Mouse (Mus musculus) bone marrow macrophage, adult 2 months (primary cell): Measurements from ENCODE around the gene Adipor2. TPM values are rescaled to one million over a fixed set of nuclear protein-coding genes. Genes with fewer than 3 reads are reported as not detected.

Experiments used
- H3K27ac ChIP-seq: 2 replicates; pipeline ENCODE4 v1.5.1; 2012; ENCODE audit warnings: low read depth, low read length; ENCODE audit not compliant: insufficient read depth
- H3K4me1 ChIP-seq: 2 replicates; pipeline ENCODE4 v1.6.1; 2012; ENCODE audit warnings: low read length; ENCODE audit not compliant: control insufficient read depth, insufficient read depth
- H3K4me3 ChIP-seq: 2 replicates; pipeline ENCODE4 v1.5.1; 2012; ENCODE audit warnings: mild to moderate bottlenecking, low read length, moderate library complexity; ENCODE audit not compliant: insufficient read depth
- CTCF ChIP-seq: IDR thresholded peaks from 2 replicates; pipeline ENCODE4 v1.5.1; 2012; ENCODE audit warnings: low read depth, mild to moderate bottlenecking, low read length, moderate library complexity
- POLR2A ChIP-seq: IDR thresholded peaks from 2 replicates; pipeline ENCODE4 v1.6.1; 2012; ENCODE audit warnings: mild to moderate bottlenecking, low read depth, low read length, borderline replicate concordance
- polyA plus RNA-seq: library from polyadenylated mRNA; stranded (reverse); fragments of >200 nt; gene quantifications from 2 replicates; pipeline ENCODE4 v1.2.4, GENCODE M21; 2012; ENCODE audit not compliant: missing spikeins, insufficient read depth, insufficient read length

Adipor2 gene
- polyA plus RNA-seq, 1 experiment, result 71.2 TPM

DNA sequence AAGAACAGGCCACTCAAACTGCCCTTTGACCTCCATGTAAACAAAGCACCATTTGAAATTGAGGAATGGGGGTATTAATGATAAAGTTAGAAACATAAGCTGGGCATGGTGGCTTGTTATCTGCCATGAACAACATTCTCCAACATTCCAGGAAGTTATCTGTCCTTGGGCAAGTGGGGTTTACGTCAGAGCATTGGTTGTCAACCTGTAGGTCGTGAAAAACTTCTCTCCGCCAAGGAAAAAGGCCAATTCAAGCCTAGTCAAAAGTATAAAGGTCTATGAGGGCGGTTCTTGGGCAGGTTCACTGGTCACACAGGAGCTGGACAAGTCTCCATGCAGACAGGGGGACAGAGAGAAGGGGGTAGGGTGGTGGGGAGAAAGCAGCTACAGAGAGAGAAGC, 3.5 kb upstream of the Adipor2 start:
- no peak for TF ChIP-seq POLR2A
- TF ChIP-seq CTCF, result no peak
- Histone ChIP-seq H3K4me1 (no peaks in the 10 kb centered on the region), H3K4me3 (no peak overlapping the region), H3K27ac (no peak overlapping the region)

DNA sequence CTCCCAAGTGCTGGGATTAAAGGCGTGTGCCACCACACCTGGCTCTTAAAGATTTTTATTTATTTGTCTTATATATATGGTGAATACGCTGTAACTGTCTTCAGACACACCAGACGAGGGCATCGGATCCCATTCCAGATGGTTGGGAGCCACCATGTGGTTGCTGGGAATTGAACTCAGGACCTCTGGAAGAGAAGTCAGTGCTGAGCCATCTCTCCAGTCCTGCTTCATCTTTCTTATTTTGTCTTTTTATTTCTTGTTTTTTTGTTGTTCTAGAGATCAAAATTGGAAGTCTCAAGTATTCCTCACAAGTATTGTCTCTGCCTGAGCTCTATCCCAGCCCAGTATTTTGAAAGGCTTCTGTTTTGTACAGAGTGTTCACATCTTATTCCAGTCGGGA, 2.9 kb upstream of the Adipor2 start:
- no peak overlapping the region for H3K27ac ChIP-seq
- no peak for TF ChIP-seq CTCF
- TF ChIP-seq POLR2A, result no peak
- no peak overlapping the region for H3K4me3 ChIP-seq
- H3K4me1 ChIP-seq, result no peaks in the 10 kb centered on the region

DNA sequence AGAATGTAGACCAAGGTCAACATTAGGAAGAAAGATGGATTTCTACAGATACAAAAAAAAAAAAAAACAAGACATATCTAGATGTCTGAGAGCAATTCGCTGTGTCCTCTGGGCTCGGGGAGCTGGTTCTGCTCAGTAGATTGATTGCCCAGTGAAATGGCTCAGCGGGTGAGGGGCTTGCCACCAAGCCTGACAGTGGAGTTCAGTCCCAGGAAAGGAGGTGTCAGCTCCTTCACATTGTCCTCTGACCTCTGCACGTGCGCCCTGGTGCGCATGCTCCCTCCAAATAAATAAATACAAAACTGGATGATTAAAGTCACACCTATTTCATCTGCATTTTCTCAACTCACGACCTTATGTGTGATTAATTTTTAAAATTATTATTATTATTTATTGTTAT, 1.9 kb upstream of the Adipor2 start:
- Histone ChIP-seq H3K4me3 (no peak overlapping the region), H3K27ac (no peak overlapping the region), H3K4me1 (no peaks in the 10 kb centered on the region)
- TF ChIP-seq POLR2A (no peak), CTCF (no peak)

DNA sequence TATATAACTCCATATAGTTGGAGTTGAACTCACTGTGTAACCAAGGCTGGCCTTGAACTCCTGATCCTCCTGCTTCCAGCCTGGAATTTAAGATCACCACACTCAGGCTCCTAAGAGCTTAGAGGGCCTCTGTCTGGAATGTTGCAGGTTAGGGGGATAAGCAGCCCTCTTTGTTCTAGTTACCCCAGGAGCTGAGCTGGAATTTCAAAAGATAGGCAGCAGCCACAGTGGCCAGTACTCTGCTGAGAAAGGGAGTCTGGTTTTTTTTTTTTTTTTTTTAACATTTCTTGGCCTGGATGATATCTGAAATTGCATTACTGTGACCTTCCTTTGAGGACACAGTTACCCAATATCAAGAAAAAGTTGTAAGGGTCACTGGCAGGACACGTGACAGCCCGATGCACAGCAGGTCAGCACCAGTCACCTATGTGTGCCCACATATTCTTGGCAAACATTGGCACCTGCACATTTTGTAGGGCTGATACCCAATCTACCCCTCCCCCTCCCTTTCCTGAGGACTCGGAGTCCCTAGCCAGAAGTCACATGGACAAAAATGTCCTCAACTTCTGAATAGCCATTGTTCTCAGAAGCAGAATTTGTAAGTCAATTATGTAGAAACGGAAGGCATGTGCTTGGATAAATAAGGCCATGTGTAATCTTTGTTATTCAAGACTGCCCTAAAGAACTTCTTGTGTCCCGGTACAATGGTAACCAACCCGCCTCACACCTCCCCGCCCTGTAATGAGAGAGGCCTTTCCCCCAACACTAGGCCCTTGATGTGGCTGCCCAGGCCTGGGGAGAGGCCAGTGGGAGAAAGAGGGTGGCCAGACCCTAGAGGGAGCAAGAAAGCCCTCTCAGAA, 1.1 kb upstream of the Adipor2 start:
- no peaks in the 10 kb centered on the region for H3K4me1 ChIP-seq
- TF ChIP-seq POLR2A (no peak), CTCF (no peak)
- no peak overlapping the region for H3K27ac ChIP-seq
- no peak overlapping the region for H3K4me3 ChIP-seq

DNA sequence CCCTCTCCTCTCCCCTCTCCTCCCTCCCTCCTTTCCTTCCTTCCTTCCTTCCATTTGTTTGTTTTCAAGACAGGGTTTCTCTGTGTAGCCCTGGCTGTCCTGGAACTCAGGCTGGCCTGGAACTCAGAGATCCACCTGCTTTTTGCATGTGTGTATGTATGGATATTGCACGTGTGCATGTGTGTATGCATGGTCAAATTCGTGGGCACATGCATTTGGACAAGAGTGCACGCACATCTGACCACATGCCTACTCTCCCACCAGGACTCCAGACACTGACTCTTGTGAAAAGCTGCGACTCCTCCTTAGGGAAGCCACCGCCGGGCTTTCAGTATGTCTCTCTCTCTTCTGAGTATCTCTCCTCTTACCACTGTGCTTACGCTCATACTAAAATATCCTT, 317 bp upstream of the Adipor2 start:
- TF ChIP-seq CTCF (no peak), POLR2A (no peak)
- Histone ChIP-seq H3K4me1 (no peaks in the 10 kb centered on the region), H3K27ac (no peak overlapping the region), H3K4me3 (no peak overlapping the region)

DNA sequence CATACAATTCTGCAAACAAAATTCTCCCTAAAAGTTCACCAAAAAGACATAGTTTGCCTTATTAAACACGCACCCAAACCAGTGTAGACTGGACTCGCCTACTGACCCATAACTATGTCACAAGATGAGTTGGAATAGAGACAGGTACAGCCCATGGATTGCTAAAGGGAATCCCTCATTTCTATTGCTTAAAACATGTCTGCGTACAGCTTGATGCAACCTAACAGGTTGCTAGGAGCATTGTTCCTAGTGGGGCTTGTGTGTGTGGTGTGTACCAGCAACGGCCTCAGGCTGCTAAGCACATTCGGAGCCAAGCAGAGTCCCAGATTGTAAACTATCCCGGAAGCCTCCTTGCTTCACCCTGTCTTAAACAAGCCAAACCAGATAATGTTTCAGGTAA, 861 bp downstream of the Adipor2 start:
- Histone ChIP-seq H3K4me3 (no peak overlapping the region), H3K4me1 (no peaks in the 10 kb centered on the region), H3K27ac (no peak overlapping the region)
- TF ChIP-seq POLR2A (no peak), CTCF (no peak)

DNA sequence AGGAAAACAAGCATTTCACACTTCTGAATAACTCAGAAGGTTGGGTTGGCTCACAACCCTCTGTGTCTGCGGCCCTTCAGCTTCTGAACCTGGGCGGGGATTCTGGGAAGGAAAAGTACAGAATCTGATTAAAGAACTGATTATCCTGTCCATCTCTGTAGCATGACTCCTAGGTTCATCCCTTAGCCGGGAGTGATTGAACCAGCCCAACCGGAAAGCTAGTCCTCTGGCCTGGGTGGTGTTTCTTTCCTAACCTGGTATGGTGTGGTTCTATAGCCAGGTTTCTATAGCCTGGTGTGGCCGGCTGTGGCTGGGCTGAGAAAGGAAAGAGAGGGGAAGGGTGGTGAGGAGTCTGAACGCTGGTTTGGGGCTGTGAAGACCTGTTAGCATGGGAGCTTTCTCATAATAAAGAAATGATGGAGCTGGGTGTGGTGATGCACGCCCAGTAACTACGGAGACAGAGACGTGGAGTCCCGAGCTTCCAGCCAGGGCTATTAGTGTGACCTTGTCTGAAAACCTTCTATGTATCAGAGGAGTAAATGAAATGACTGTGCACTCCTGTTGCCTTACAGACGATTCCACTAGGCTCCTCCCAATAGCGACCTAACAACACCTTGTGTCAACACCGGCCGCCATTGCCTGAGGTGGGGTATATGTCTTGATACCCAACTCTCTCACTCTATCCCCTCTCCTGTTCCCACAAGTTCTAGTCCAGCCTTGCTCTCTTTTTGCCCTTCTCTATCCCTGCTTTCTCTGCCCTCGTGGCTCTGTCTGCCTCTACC, 3.1 kb downstream of the Adipor2 start:
- no peak for TF ChIP-seq CTCF
- TF ChIP-seq POLR2A, result no peak
- Histone ChIP-seq H3K27ac (no peak overlapping the region), H3K4me3 (no peak overlapping the region), H3K4me1 (peaks cover 4% of the 10 kb centered on the region)

DNA sequence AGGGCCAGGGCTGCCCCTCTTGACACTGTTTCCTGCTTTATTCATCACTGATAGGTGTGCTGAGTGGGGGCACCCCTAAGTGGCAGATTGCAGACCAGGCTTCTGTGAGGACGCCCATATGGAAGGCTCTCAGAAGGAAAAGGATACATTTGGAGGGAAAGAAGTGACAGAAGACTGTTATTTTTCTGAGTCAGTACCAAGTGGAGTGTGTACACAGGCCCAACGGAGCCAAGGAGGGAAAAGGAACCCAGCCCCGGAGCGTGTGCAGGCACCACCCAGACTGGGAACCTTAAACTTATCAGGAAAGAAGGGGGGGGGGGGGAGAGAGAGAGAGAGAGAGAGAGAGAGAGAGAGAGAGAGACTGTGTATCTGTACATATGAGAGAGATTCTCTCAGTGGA, 4.9 kb downstream of the Adipor2 start:
- Histone ChIP-seq H3K4me1 (peaks cover 6% of the 10 kb centered on the region), H3K4me3 (no peak overlapping the region), H3K27ac (no peak overlapping the region)
- TF ChIP-seq POLR2A (no peak), CTCF (no peak)

DNA sequence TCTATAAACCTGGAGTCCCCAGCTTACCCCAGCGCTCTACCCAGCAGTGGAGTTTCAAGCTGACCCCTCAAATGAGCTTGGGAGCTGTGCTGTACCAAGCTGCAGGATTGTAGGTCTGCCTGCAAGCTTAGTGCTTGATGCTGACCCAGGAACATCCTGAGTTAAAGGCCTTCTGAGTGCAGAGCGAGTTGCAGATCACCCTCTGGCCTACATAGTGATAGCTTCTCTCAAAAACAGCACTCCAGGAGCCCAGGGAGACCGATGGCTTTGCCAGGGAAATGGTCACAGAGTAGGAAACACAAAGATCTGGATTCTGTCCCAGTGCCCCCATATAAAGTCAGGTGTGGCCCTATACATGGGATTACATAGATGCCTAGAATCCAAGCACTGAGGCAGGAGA, 6.0 kb downstream of the Adipor2 start:
- Histone ChIP-seq H3K27ac (no peak overlapping the region), H3K4me3 (no peak overlapping the region), H3K4me1 (peaks cover 6% of the 10 kb centered on the region)
- TF ChIP-seq POLR2A, result no peak
- TF ChIP-seq CTCF, result no peak

DNA sequence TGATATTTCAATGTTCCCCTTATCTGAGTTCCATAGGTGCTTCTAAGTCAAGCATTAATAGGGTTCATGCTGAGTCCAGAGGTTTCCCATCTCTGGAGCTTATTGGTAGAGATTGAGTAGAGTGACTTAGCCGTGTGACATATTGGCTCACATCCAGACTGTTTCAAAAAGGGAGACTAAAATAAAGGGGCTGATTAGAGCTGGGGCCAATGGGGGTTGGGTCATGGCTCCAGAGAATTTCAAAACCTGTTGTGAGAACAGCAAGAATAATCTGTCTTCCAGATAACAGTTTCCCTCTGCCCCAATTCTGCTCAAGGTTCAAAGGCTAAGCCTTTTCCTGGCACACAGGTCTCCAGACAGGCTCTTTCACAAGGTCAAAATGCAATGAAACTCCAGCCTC, 7.7 kb downstream of the Adipor2 start:
- Histone ChIP-seq H3K4me1 (peaks cover 6% of the 10 kb centered on the region), H3K27ac (no peak overlapping the region), H3K4me3 (no peak overlapping the region)
- TF ChIP-seq CTCF (no peak), POLR2A (no peak)
